Mouse (Mus musculus) liver, postnatal 0 days (tissue): ENCODE measurements around the gene Hdhd3. TPM values are rescaled to one million over a fixed set of nuclear protein-coding genes. Genes with fewer than 3 reads are reported as not detected.

Experiments used
- ATAC-seq: fragments of 200-750 bp; cut with Nextera tagmentation; 2 replicates; pipeline ENCODE4 v1.8.0; 2017; ENCODE audit warnings: mild to moderate bottlenecking, moderate library complexity
- DNase-seq: peaks from one replicate; pipeline ENCODE4 v3.0.0-alpha.2; 2016
- H3K27ac ChIP-seq: fragments of 300-500 bp; sonication (generic); 2 replicates; pipeline ENCODE4 v1.5.1; 2014; ENCODE audit warnings: antibody characterized with exemption, moderate library complexity, mild to moderate bottlenecking, low read depth
- H3K27me3 ChIP-seq: fragments of 300-500 bp; sonication (generic); 2 replicates; pipeline ENCODE4 v1.6.1; 2014; ENCODE audit warnings: low read length, control low read depth, mixed read lengths; ENCODE audit not compliant: insufficient read depth
- H3K36me3 ChIP-seq: fragments of 300-500 bp; sonication (generic); replicated peaks from 2 replicates; pipeline ENCODE4 v1.6.1; 2014; ENCODE audit warnings: mild to moderate bottlenecking, control low read depth, low read length, moderate library complexity, mixed read lengths; ENCODE audit not compliant: insufficient read depth
- H3K4me1 ChIP-seq: fragments of 300-500 bp; sonication (generic); 2 replicates; pipeline ENCODE4 v1.6.1; 2014; ENCODE audit warnings: antibody characterized with exemption, mild to moderate bottlenecking, control low read depth; ENCODE audit not compliant: insufficient read depth
- H3K4me2 ChIP-seq: fragments of 300-500 bp; sonication (generic); 2 replicates; pipeline ENCODE4 v1.6.1; 2014; ENCODE audit warnings: low read depth, mild to moderate bottlenecking, low read length, moderate library complexity, mixed read lengths
- H3K4me3 ChIP-seq: fragments of 300-500 bp; sonication (generic); 2 replicates; pipeline ENCODE4 v1.5.1; 2014; ENCODE audit warnings: low read depth, low read length
- H3K9ac ChIP-seq: fragments of 300-500 bp; sonication (generic); replicated peaks from 2 replicates; pipeline ENCODE4 v1.6.1; 2014; ENCODE audit warnings: mild to moderate bottlenecking, moderate library complexity
- H3K9me3 ChIP-seq: fragments of 300-500 bp; sonication (generic); 2 replicates; pipeline ENCODE4 v1.6.1; 2016; ENCODE audit warnings: mild to moderate bottlenecking, control low read depth, low read length, mixed read lengths
- CTCF ChIP-seq: sonication (generic); IDR thresholded peaks from 2 replicates; pipeline ENCODE4 v1.5.1; 2016; ENCODE audit warnings: antibody characterized with exemption, low read depth
- EP300 ChIP-seq: IDR thresholded peaks from 2 replicates; pipeline ENCODE4 v1.6.1; 2016; ENCODE audit warnings: antibody characterized with exemption, low read depth, mild to moderate bottlenecking
- WGBS: fragments of 180-500 bp; shearing (Covaris S2); extraction: QIAGEN DNeasy Blood & Tissue Kit; methylation state at CpG from one replicate; pipeline ENCODE4 v1.1.7; 2014; ENCODE audit not compliant: insufficient replicate concordance; 5-methylcytosine and 5-hydroxymethylcytosine counted together
- polyA plus RNA-seq: library from polyadenylated mRNA; unstranded; fragments of >200 nt; fragmentation: Nextera tagmentation; extraction: Ambion mirVana; gene quantifications from 2 replicates; pipeline ENCODE4 v1.2.1, GENCODE M21; 2015

Gene Hdhd3
- polyA plus RNA-seq, 1 experiment from 2014 or later: 19.7 TPM

- 62% methylated on average over 2 of the region's 2 CpGs for WGBS
- TF ChIP-seq CTCF (no peak), EP300 (no peak)
- H3K27ac ChIP-seq: no peak overlapping the region
- peaks cover 8% of the 10 kb centered on the region; the same call in 1 of the 2 replicates for H3K4me1 ChIP-seq
- H3K36me3 ChIP-seq: 0 out of 2 replicates have a peak, but pooled peaks cover 2% of the 10 kb centered on the region
- no peak overlapping the region for H3K4me2 ChIP-seq
- H3K4me3 ChIP-seq: no peak overlapping the region
- no peaks in the 10 kb centered on the region for H3K27me3 ChIP-seq
- ATAC-seq (no peak), DNase-seq (no peak)
- no peak overlapping the region for H3K9ac ChIP-seq
- no peaks in the 10 kb centered on the region for H3K9me3 ChIP-seq
Observed at GRCm38 (mm10) chr4:62526256-62526655, 23.0 kb upstream of the Hdhd3 start.

DNA sequence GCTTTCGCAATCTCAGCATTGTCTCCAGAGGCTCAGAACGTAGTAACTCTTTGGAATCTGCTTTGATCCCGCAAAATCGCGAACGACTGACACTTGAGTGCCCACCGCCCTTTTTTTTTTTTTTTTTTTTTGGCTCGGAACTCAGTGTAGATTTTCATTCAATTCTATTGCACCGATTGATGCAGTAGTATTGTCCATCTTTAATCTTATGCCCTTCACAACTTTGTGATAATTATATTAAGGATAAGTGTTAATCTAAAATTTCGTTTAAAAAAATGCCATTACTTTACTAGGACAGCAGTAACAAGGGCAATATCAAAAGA, 22.2 kb upstream of the Hdhd3 start:
- Histone ChIP-seq H3K36me3 (0 out of 2 replicates have a peak, but pooled peaks cover 2% of the 10 kb centered on the region), H3K4me3 (peak overlapping the region; percentile 87), H3K9me3 (no peaks in the 10 kb centered on the region), H3K27ac (no peak overlapping the region), H3K27me3 (no peaks in the 10 kb centered on the region), H3K4me1 (peaks cover 10% of the 10 kb centered on the region; the same call in 1 of the 2 replicates), H3K9ac (no peak overlapping the region), H3K4me2 (peak overlapping the region; percentile 85)
- DNase-seq (no peak), ATAC-seq (no peak)
- TF ChIP-seq CTCF (no peak), EP300 (no peak)
- WGBS: 2% methylated on average over 10 of the region's 10 CpGs

DNA sequence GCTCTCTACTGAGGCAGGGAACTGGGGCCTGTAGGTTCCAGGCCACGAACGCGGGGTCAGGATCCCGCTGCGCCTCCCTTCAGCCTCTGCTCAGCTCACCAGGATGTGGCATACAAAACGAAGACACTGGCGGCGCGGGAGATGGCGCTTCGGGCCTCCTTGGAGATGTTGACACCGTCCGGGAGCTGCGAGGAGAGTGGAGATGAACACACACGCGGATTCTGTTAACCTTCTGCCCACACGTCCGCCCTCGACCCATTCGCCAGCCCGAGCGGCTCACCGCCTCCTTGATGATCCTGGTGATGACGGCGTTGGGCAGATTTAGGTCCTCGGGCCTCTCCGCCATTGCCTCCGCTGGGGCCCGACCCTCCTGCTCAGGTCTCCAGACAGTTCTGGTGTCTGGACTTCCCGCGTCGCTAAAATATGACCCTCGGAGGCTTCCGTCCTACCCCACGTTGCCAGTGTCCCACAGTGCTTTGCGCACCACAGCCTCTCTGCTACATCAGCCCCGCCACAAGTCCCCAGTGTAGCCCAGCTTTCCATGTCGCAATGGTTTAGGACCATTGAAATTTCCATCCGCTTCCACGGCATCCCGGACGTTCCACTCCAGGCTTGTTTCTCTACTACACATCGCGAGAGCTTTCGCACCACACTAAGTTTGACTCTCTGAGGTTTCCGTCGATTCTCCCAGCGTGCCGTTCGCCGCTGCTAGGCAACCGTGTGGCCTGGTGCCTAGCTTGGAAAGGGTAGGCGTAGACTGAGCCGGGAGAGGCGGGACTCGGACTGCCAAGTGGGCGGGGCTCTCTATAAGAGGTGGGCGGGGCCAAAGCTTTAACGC, 21.6 kb upstream of the Hdhd3 start, which contains the start of the genes Pole3 and 4933430I17Rik:
Pole3 (minus strand) TSS at position 418 of the 838 bp plus-strand sequence.
4933430I17Rik (plus strand) TSS at position 719 of the 838 bp plus-strand sequence.
- DNase-seq (peak; percentile 97), ATAC-seq (peak; percentile 99)
- Histone ChIP-seq H3K9ac (peak within 1 kb of the TSS; percentile 86), H3K27me3 (no peaks in the 10 kb centered on the region), H3K4me2 (peak within 1 kb of the TSS; percentile 85), H3K4me1 (peaks cover 12% of the 10 kb centered on the region; the same call in 1 of the 2 replicates), H3K4me3 (peak within 1 kb of the TSS; percentile 87), H3K36me3 (0 out of 2 replicates have a peak, but pooled peaks cover 2% of the 10 kb centered on the region), H3K27ac (peak within 1 kb of the TSS; percentile 81), H3K9me3 (no peaks in the 10 kb centered on the region)
- WGBS: under 1% methylated on average over 59 of the region's 59 CpGs
- no peak for TF ChIP-seq CTCF
- peak; percentile 86 for TF ChIP-seq EP300

GRCm38 (mm10) chr4:62520892-62521400, 17.7 kb upstream of the Hdhd3 start:
- H3K4me1 ChIP-seq: peaks cover 31% of the 10 kb centered on the region

DNA sequence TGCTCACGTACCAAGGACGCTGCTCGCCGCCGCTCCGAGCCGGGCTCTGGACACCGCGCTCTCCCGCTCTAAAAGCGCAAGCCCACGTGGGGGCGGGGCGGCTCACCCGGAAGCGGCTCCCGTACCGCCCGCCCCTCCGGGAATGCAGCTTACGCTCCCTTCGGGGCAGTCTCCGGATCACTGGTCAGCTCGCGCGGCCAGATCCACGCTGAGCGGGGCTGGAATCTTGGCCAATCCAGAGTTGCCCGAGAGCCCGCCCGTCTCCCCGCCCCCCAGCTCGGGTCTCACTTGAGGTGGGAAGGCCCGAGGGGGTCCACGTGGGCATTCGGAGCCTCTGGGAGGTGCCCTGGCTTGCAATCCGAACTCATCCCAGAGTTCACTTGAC, 16.6 kb upstream of the Hdhd3 start, which contains the start of gene Alad:
Alad (minus strand) TSS at position 70 of the 385 bp plus-strand sequence.
- ATAC-seq (peak; percentile 63), DNase-seq (peak; percentile 91)
- Histone ChIP-seq H3K9me3 (no peaks in the 10 kb centered on the region), H3K4me1 (peaks cover 38% of the 10 kb centered on the region), H3K27ac (peak within 1 kb of the TSS; percentile 93), H3K9ac (peak within 1 kb of the TSS; percentile 85), H3K27me3 (no peaks in the 10 kb centered on the region), H3K4me3 (peak within 1 kb of the TSS; percentile 70), H3K4me2 (peak within 1 kb of the TSS; percentile 84), H3K36me3 (0 out of 2 replicates have a peak, but pooled peaks cover 2% of the 10 kb centered on the region)
- TF ChIP-seq EP300 (0 out of 2 replicates have a peak, but pooled peaks have one; percentile 39), CTCF (no peak)
- 0% methylated on average over 37 of the region's 37 CpGs for WGBS

More at GRCm38 (mm10) chr4:62520892-62521400, 17.7 kb upstream of the Hdhd3 start:
- ATAC-seq: no peak
- peak overlapping the region; percentile 84 for H3K4me2 ChIP-seq
- TF ChIP-seq CTCF: no peak
- TF ChIP-seq EP300: no peak
- H3K9me3 ChIP-seq: no peaks in the 10 kb centered on the region
- H3K36me3 ChIP-seq: 0 out of 2 replicates have a peak, but pooled peaks cover 2% of the 10 kb centered on the region
- no peak overlapping the region for H3K4me3 ChIP-seq
- no peaks in the 10 kb centered on the region for H3K27me3 ChIP-seq
- 54% methylated on average over 2 of the region's 2 CpGs for WGBS
- H3K27ac ChIP-seq: peak overlapping the region; percentile 93; the same call in 1 of the 2 replicates
- DNase-seq: no peak
- peak overlapping the region; percentile 85; the same call in 1 of the 2 replicates for H3K9ac ChIP-seq
